Mouse (Mus musculus): Measurements from ENCODE around the gene Slc30a1. TPM values are rescaled to one million over a fixed set of nuclear protein-coding genes. Genes with fewer than 3 reads are reported as not detected.

The Slc30a1 gene
- polyA plus RNA-seq, 2 experiments: 2.1 to 5.9 TPM

- Histone ChIP-seq H3K4me3 (ENCODE audit: insufficient read depth in 1 of 2, low read depth in 2 of 2, low read length in 2 of 2) (no peak overlapping the region), H3K9ac (replicated peaks) (no peak overlapping the region), H3K9me3 (ENCODE audit: control insufficient read depth, low read length) (no peaks in the 10 kb centered on the region), H3K4me1 (replicated peaks; ENCODE audit: control insufficient read depth in 2 of 2, insufficient read depth in 2 of 2, low read length in 1 of 2) (peaks cover 0 to 2% of the 10 kb centered on the region in 2 experiments; a peak in 1 of 4 replicates), H3K27me3 (ENCODE audit: control insufficient read depth, insufficient read depth, low read length) (no peaks in the 10 kb centered on the region), H3K4me2 (ENCODE audit: low read depth) (no peak overlapping the region), H3K27ac (no peak overlapping the region), H3K36me3 (replicated peaks; ENCODE audit: control insufficient read depth, insufficient read depth, low read depth) (no peaks in the 10 kb centered on the region)
- WGBS (ENCODE audit: insufficient replicate concordance): 50% methylated on average over 2 of the region's 2 CpGs
- ATAC-seq (ENCODE audit: insufficient read depth) (no peak), DNase-seq (ENCODE audit: low read depth in 3 of 3, low spot score in 3 of 3) (no peak)
- TF ChIP-seq CTCF (IDR thresholded peaks at IDR 0.05; ENCODE audit: low read depth): no peak
- TF ChIP-seq EP300 (IDR thresholded peaks at IDR 0.05; ENCODE audit: low read depth): no peak
Measured at GRCm38 (mm10) chr1:191919336-191919735, 12.8 kb downstream of the Slc30a1 start.

DNA sequence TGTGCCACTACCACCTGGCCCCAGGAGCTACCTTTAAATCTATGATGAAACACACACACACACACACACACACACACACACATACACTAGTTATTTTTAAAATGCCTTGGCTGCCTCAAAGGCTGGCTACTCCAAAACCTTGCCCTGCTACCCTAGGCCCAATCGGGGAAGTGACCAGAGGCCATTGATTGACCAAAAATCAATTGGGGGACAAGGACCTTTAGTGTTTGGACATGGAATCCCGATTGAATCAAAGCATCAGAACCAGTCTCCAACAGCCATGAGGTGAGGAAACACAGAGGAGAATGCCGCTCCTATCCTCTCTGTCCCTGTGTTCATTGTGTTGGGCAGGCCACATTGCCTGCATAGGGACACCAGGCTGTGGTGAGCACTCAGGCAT lies 15.1 kb downstream of the Slc30a1 start:
- TF ChIP-seq CTCF (IDR thresholded peaks at IDR 0.05; ENCODE audit: low read depth): no peak
- no peak for TF ChIP-seq EP300 (IDR thresholded peaks at IDR 0.05; ENCODE audit: low read depth)
- no peak for ATAC-seq (ENCODE audit: insufficient read depth)
- H3K4me1 ChIP-seq (replicated peaks; ENCODE audit: control insufficient read depth in 2 of 2, insufficient read depth in 2 of 2, low read length in 1 of 2): peaks cover 0 to 2% of the 10 kb centered on the region in 2 experiments; a peak in 1 of 4 replicates
- no peak overlapping the region for H3K4me3 ChIP-seq (ENCODE audit: insufficient read depth in 1 of 2, low read depth in 2 of 2, low read length in 2 of 2)
- no peaks in the 10 kb centered on the region for H3K36me3 ChIP-seq (replicated peaks; ENCODE audit: control insufficient read depth, insufficient read depth, low read depth)
- H3K27me3 ChIP-seq (ENCODE audit: control insufficient read depth, insufficient read depth, low read length): no peaks in the 10 kb centered on the region
- no peak overlapping the region for H3K27ac ChIP-seq
- no peak overlapping the region for H3K4me2 ChIP-seq (ENCODE audit: low read depth)
- H3K9ac ChIP-seq (replicated peaks): no peak overlapping the region
- DNase-seq (ENCODE audit: low read depth in 3 of 3, low spot score in 3 of 3): no peak
- no peaks in the 10 kb centered on the region for H3K9me3 ChIP-seq (ENCODE audit: control insufficient read depth, low read length)
- 47% methylated on average over 3 of the region's 3 CpGs for WGBS (ENCODE audit: insufficient replicate concordance)

- 50% methylated on average over 4 of the region's 4 CpGs for WGBS (ENCODE audit: insufficient replicate concordance)
- DNase-seq (ENCODE audit: low read depth in 3 of 3, low spot score in 3 of 3): no peak
- H3K27me3 ChIP-seq (ENCODE audit: control insufficient read depth, insufficient read depth, low read length): no peaks in the 10 kb centered on the region
- no peak overlapping the region for H3K4me3 ChIP-seq (ENCODE audit: insufficient read depth in 1 of 2, low read depth in 2 of 2, low read length in 2 of 2)
- H3K9ac ChIP-seq (replicated peaks): no peak overlapping the region
- no peaks in the 10 kb centered on the region for H3K9me3 ChIP-seq (ENCODE audit: control insufficient read depth, low read length)
- peaks cover 0 to 2% of the 10 kb centered on the region in 2 experiments; a peak in 1 of 4 replicates for H3K4me1 ChIP-seq (replicated peaks; ENCODE audit: control insufficient read depth in 2 of 2, insufficient read depth in 2 of 2, low read length in 1 of 2)
- H3K27ac ChIP-seq: no peak overlapping the region
- H3K36me3 ChIP-seq (replicated peaks; ENCODE audit: control insufficient read depth, insufficient read depth, low read depth): no peaks in the 10 kb centered on the region
- TF ChIP-seq CTCF (IDR thresholded peaks at IDR 0.05; ENCODE audit: low read depth) (0 out of 2 replicates have a peak, but pooled peaks have one; percentile 32), EP300 (IDR thresholded peaks at IDR 0.05; ENCODE audit: low read depth) (no peak)
- ATAC-seq (ENCODE audit: insufficient read depth): no peak
- H3K4me2 ChIP-seq (ENCODE audit: low read depth): no peak overlapping the region
Measured at GRCm38 (mm10) chr1:191925496-191925895, 18.9 kb downstream of the Slc30a1 start.

- no peak for ATAC-seq (ENCODE audit: insufficient read depth)
- TF ChIP-seq CTCF (IDR thresholded peaks at IDR 0.05; ENCODE audit: low read depth) (no peak), EP300 (IDR thresholded peaks at IDR 0.05; ENCODE audit: low read depth) (no peak)
- H3K4me1 ChIP-seq (replicated peaks; ENCODE audit: control insufficient read depth in 2 of 2, insufficient read depth in 2 of 2, low read length in 1 of 2): peaks cover 0 to 2% of the 10 kb centered on the region in 2 experiments; a peak in 1 of 4 replicates
- WGBS (ENCODE audit: insufficient replicate concordance): 57% methylated on average over 3 of the region's 3 CpGs
- H3K9ac ChIP-seq (replicated peaks): no peak overlapping the region
- H3K4me3 ChIP-seq (ENCODE audit: insufficient read depth in 1 of 2, low read depth in 2 of 2, low read length in 2 of 2): no peak overlapping the region
- no peak overlapping the region for H3K27ac ChIP-seq
- no peaks in the 10 kb centered on the region for H3K36me3 ChIP-seq (replicated peaks; ENCODE audit: control insufficient read depth, insufficient read depth, low read depth)
- H3K27me3 ChIP-seq (ENCODE audit: control insufficient read depth, insufficient read depth, low read length): no peaks in the 10 kb centered on the region
- DNase-seq (ENCODE audit: low read depth in 3 of 3, low spot score in 3 of 3): no peak
- H3K9me3 ChIP-seq (ENCODE audit: control insufficient read depth, low read length): no peaks in the 10 kb centered on the region
- no peak overlapping the region for H3K4me2 ChIP-seq (ENCODE audit: low read depth)
Measured at GRCm38 (mm10) chr1:191926681-191927080, 20.1 kb downstream of the Slc30a1 start.

DNA sequence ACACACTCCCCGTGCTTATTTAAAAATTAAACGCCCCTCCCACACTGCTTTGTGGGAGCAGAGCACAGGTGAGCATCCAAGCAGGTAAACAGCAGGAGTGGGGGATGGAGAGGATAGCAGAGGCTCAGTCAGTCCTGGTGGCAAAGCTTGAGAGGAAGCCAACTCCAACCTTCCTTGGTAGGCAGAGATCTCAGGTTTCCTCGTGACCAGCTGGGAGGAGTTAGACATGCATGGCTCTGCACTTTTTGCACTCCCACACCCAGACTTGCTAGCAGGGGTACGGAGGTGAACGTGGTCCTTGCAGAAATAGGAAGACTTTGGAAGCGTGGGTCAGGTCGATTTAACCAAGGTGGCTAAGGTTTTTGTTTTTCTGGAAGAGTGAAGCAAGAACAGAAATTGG lies 21.8 kb downstream of the Slc30a1 start:
- Histone ChIP-seq H3K27ac (no peak overlapping the region), H3K4me1 (replicated peaks; ENCODE audit: control insufficient read depth in 2 of 2, insufficient read depth in 2 of 2, low read length in 1 of 2) (no peaks in the 10 kb centered on the region), H3K4me2 (ENCODE audit: low read depth) (no peak overlapping the region), H3K36me3 (replicated peaks; ENCODE audit: control insufficient read depth, insufficient read depth, low read depth) (no peaks in the 10 kb centered on the region), H3K9me3 (ENCODE audit: control insufficient read depth, low read length) (no peaks in the 10 kb centered on the region), H3K27me3 (ENCODE audit: control insufficient read depth, insufficient read depth, low read length) (no peaks in the 10 kb centered on the region; the same call in 1 of the 2 replicates), H3K9ac (replicated peaks) (no peak overlapping the region), H3K4me3 (ENCODE audit: insufficient read depth in 1 of 2, low read depth in 2 of 2, low read length in 2 of 2) (no peak overlapping the region)
- 52% methylated on average over 7 of the region's 7 CpGs for WGBS (ENCODE audit: insufficient replicate concordance)
- no peak for TF ChIP-seq CTCF (IDR thresholded peaks at IDR 0.05; ENCODE audit: low read depth)
- TF ChIP-seq EP300 (IDR thresholded peaks at IDR 0.05; ENCODE audit: low read depth): no peak
- DNase-seq (ENCODE audit: low read depth in 3 of 3, low spot score in 3 of 3) (no peak), ATAC-seq (ENCODE audit: insufficient read depth) (no peak)

All from liver, embryonic 14.5 days (tissue).